Mouse (Mus musculus): ENCODE measurements around the gene Golt1b. TPM values are rescaled to one million over a fixed set of nuclear protein-coding genes. Genes with fewer than 3 reads are reported as not detected.

Golt1b gene
- polyA plus RNA-seq, 1 experiment from 2014 or later: 93.5 TPM

- H3K27me3 ChIP-seq (ENCODE audit: control insufficient read depth, insufficient read depth, low read length): no peaks in the 10 kb centered on the region
- H3K9me3 ChIP-seq (replicated peaks; ENCODE audit: control insufficient read depth, low read length): no peaks in the 10 kb centered on the region
- ATAC-seq (replicated peaks; ENCODE audit: insufficient number of reproducible peaks, low FRiP score, low TSS enrichment): no peak
- peaks cover 12% of the 10 kb centered on the region for H3K36me3 ChIP-seq (ENCODE audit: control insufficient read depth, insufficient read depth, low read length)
- H3K4me2 ChIP-seq: no peak overlapping the region
- H3K4me3 ChIP-seq (ENCODE audit: low read depth, low read length): no peak overlapping the region
- no peak overlapping the region for H3K27ac ChIP-seq (ENCODE audit: low read depth, low read length)
- H3K4me1 ChIP-seq (ENCODE audit: control insufficient read depth, insufficient read depth, low read length): no peaks in the 10 kb centered on the region
- H3K9ac ChIP-seq (ENCODE audit: low read depth, low read length): no peak overlapping the region
- WGBS (ENCODE audit: insufficient replicate concordance): 83% methylated on average over 1 of the region's 1 CpGs
These were observed 9.9 kb upstream of the Golt1b start for GRCm38 (mm10) chr6:142377081-142377480.

- no peak overlapping the region for H3K27ac ChIP-seq (ENCODE audit: low read depth, low read length)
These were observed 8.3 kb upstream of the Golt1b start for GRCm38 (mm10) chr6:142378576-142379330.

GRCm38 (mm10) chr6:142379961-142380360 lies 7.1 kb upstream of the Golt1b start:
- ATAC-seq (replicated peaks; ENCODE audit: insufficient number of reproducible peaks, low FRiP score, low TSS enrichment): no peak
- Histone ChIP-seq H3K9ac (ENCODE audit: low read depth, low read length) (no peak overlapping the region), H3K27ac (ENCODE audit: low read depth, low read length) (no peak overlapping the region), H3K4me2 (no peak overlapping the region), H3K4me1 (ENCODE audit: control insufficient read depth, insufficient read depth, low read length) (no peaks in the 10 kb centered on the region), H3K27me3 (ENCODE audit: control insufficient read depth, insufficient read depth, low read length) (no peaks in the 10 kb centered on the region), H3K9me3 (replicated peaks; ENCODE audit: control insufficient read depth, low read length) (no peaks in the 10 kb centered on the region), H3K36me3 (ENCODE audit: control insufficient read depth, insufficient read depth, low read length) (peaks cover 9% of the 10 kb centered on the region; the same call in 1 of the 2 replicates), H3K4me3 (ENCODE audit: low read depth, low read length) (no peak overlapping the region)
- WGBS (ENCODE audit: insufficient replicate concordance): 89% methylated on average over 6 of the region's 6 CpGs

More at GRCm38 (mm10) chr6:142378576-142379330, 8.3 kb upstream of the Golt1b start:
- WGBS (ENCODE audit: insufficient replicate concordance): 84% methylated on average over 8 of the region's 8 CpGs
- no peak for ATAC-seq (replicated peaks; ENCODE audit: insufficient number of reproducible peaks, low FRiP score, low TSS enrichment)
- H3K4me2 ChIP-seq: no peak overlapping the region
- no peaks in the 10 kb centered on the region for H3K27me3 ChIP-seq (ENCODE audit: control insufficient read depth, insufficient read depth, low read length)
- no peaks in the 10 kb centered on the region for H3K4me1 ChIP-seq (ENCODE audit: control insufficient read depth, insufficient read depth, low read length)
- no peaks in the 10 kb centered on the region for H3K9me3 ChIP-seq (replicated peaks; ENCODE audit: control insufficient read depth, low read length)
- H3K4me3 ChIP-seq (ENCODE audit: low read depth, low read length): no peak overlapping the region
- no peak overlapping the region for H3K9ac ChIP-seq (ENCODE audit: low read depth, low read length)
- H3K36me3 ChIP-seq (ENCODE audit: control insufficient read depth, insufficient read depth, low read length): peaks cover 9% of the 10 kb centered on the region; the same call in 1 of the 2 replicates

- no peaks in the 10 kb centered on the region for H3K27me3 ChIP-seq (ENCODE audit: control insufficient read depth, insufficient read depth, low read length)
- WGBS (ENCODE audit: insufficient replicate concordance): 86% methylated on average over 7 of the region's 7 CpGs
- H3K9me3 ChIP-seq (replicated peaks; ENCODE audit: control insufficient read depth, low read length): no peaks in the 10 kb centered on the region
- peaks cover 3% of the 10 kb centered on the region; the same call in 1 of the 2 replicates for H3K4me1 ChIP-seq (ENCODE audit: control insufficient read depth, insufficient read depth, low read length)
- H3K9ac ChIP-seq (ENCODE audit: low read depth, low read length): no peak overlapping the region
- H3K36me3 ChIP-seq (ENCODE audit: control insufficient read depth, insufficient read depth, low read length): peaks cover 4% of the 10 kb centered on the region; the same call in 1 of the 2 replicates
- no peak overlapping the region for H3K4me3 ChIP-seq (ENCODE audit: low read depth, low read length)
- no peak for ATAC-seq (replicated peaks; ENCODE audit: insufficient number of reproducible peaks, low FRiP score, low TSS enrichment)
- H3K4me2 ChIP-seq: no peak overlapping the region
- H3K27ac ChIP-seq (ENCODE audit: low read depth, low read length): no peak overlapping the region
These were observed 5.4 kb upstream of the Golt1b start for GRCm38 (mm10) chr6:142381615-142382014.

GRCm38 (mm10) chr6:142384521-142384920 lies 2.5 kb upstream of the Golt1b start:
- Histone ChIP-seq H3K27me3 (ENCODE audit: control insufficient read depth, insufficient read depth, low read length) (no peaks in the 10 kb centered on the region), H3K27ac (ENCODE audit: low read depth, low read length) (no peak overlapping the region), H3K4me1 (ENCODE audit: control insufficient read depth, insufficient read depth, low read length) (peaks cover 8% of the 10 kb centered on the region)

GRCm38 (mm10) chr6:142386285-142387010 lies 573 bp upstream of the Golt1b start:
- Histone ChIP-seq H3K9ac (ENCODE audit: low read depth, low read length) (peak overlapping the region; percentile 77), H3K9me3 (replicated peaks; ENCODE audit: control insufficient read depth, low read length) (no peaks in the 10 kb centered on the region), H3K4me2 (peak overlapping the region; percentile 84), H3K4me3 (ENCODE audit: low read depth, low read length) (peak overlapping the region; percentile 79), H3K4me1 (ENCODE audit: control insufficient read depth, insufficient read depth, low read length) (peaks cover 8% of the 10 kb centered on the region), H3K36me3 (ENCODE audit: control insufficient read depth, insufficient read depth, low read length) (no peaks in the 10 kb centered on the region), H3K27ac (ENCODE audit: low read depth, low read length) (0 out of 2 replicates have a peak overlapping the region, but pooled peaks have one; percentile 15), H3K27me3 (ENCODE audit: control insufficient read depth, insufficient read depth, low read length) (no peaks in the 10 kb centered on the region)
- WGBS (ENCODE audit: insufficient replicate concordance): 4% methylated on average over 31 of the region's 31 CpGs
- ATAC-seq (replicated peaks; ENCODE audit: insufficient number of reproducible peaks, low FRiP score, low TSS enrichment): peak; percentile 62; the same call in 1 of the 2 replicates

More at GRCm38 (mm10) chr6:142384521-142384920, 2.5 kb upstream of the Golt1b start:
- H3K36me3 ChIP-seq (ENCODE audit: control insufficient read depth, insufficient read depth, low read length): no peaks in the 10 kb centered on the region
- no peaks in the 10 kb centered on the region for H3K9me3 ChIP-seq (replicated peaks; ENCODE audit: control insufficient read depth, low read length)
- H3K9ac ChIP-seq (ENCODE audit: low read depth, low read length): no peak overlapping the region
- ATAC-seq (replicated peaks; ENCODE audit: insufficient number of reproducible peaks, low FRiP score, low TSS enrichment): no peak
- no peak overlapping the region for H3K4me2 ChIP-seq
- 90% methylated on average over 9 of the region's 9 CpGs for WGBS (ENCODE audit: insufficient replicate concordance)
- no peak overlapping the region for H3K4me3 ChIP-seq (ENCODE audit: low read depth, low read length)

GRCm38 (mm10) chr6:142387755-142388271 lies 792 bp downstream of the Golt1b start:
- Histone ChIP-seq H3K4me2 (peak overlapping the region; percentile 79), H3K9me3 (replicated peaks; ENCODE audit: control insufficient read depth, low read length) (no peaks in the 10 kb centered on the region), H3K4me1 (ENCODE audit: control insufficient read depth, insufficient read depth, low read length) (peaks cover 8% of the 10 kb centered on the region), H3K27me3 (ENCODE audit: control insufficient read depth, insufficient read depth, low read length) (no peaks in the 10 kb centered on the region), H3K9ac (ENCODE audit: low read depth, low read length) (peak overlapping the region; percentile 87), H3K36me3 (ENCODE audit: control insufficient read depth, insufficient read depth, low read length) (no peaks in the 10 kb centered on the region), H3K27ac (ENCODE audit: low read depth, low read length) (no peak overlapping the region), H3K4me3 (ENCODE audit: low read depth, low read length) (peak overlapping the region; percentile 79)
- WGBS (ENCODE audit: insufficient replicate concordance): 15% methylated on average over 8 of the region's 8 CpGs
- no peak for ATAC-seq (replicated peaks; ENCODE audit: insufficient number of reproducible peaks, low FRiP score, low TSS enrichment)

- ATAC-seq (replicated peaks; ENCODE audit: insufficient number of reproducible peaks, low FRiP score, low TSS enrichment): no peak
- no peak overlapping the region for H3K9ac ChIP-seq (ENCODE audit: low read depth, low read length)
- H3K4me1 ChIP-seq (ENCODE audit: control insufficient read depth, insufficient read depth, low read length): peaks cover 8% of the 10 kb centered on the region
- H3K4me2 ChIP-seq: no peak overlapping the region
- H3K36me3 ChIP-seq (ENCODE audit: control insufficient read depth, insufficient read depth, low read length): no peaks in the 10 kb centered on the region; the same call in 1 of the 2 replicates
- H3K27ac ChIP-seq (ENCODE audit: low read depth, low read length): no peak overlapping the region
- no peaks in the 10 kb centered on the region for H3K9me3 ChIP-seq (replicated peaks; ENCODE audit: control insufficient read depth, low read length)
- no peak overlapping the region for H3K4me3 ChIP-seq (ENCODE audit: low read depth, low read length)
- WGBS (ENCODE audit: insufficient replicate concordance): 76% methylated on average over 2 of the region's 2 CpGs
- no peaks in the 10 kb centered on the region for H3K27me3 ChIP-seq (ENCODE audit: control insufficient read depth, insufficient read depth, low read length)
These were observed 2.1 kb downstream of the Golt1b start for GRCm38 (mm10) chr6:142389101-142389500.

All from heart, embryonic 11.5 days (tissue).